Mouse (Mus musculus): Measurements from ENCODE around the gene Sla2. TPM values are rescaled to one million over a fixed set of nuclear protein-coding genes. Genes with fewer than 3 reads are reported as not detected.
"Not testable (repeated sequence)": the region's sequence is repeated elsewhere in the genome, so short reads cannot be mapped to it uniquely, and the experiment has no call there.

Sla2 gene
- polyA plus RNA-seq, 1 experiment = not detected

DNA sequence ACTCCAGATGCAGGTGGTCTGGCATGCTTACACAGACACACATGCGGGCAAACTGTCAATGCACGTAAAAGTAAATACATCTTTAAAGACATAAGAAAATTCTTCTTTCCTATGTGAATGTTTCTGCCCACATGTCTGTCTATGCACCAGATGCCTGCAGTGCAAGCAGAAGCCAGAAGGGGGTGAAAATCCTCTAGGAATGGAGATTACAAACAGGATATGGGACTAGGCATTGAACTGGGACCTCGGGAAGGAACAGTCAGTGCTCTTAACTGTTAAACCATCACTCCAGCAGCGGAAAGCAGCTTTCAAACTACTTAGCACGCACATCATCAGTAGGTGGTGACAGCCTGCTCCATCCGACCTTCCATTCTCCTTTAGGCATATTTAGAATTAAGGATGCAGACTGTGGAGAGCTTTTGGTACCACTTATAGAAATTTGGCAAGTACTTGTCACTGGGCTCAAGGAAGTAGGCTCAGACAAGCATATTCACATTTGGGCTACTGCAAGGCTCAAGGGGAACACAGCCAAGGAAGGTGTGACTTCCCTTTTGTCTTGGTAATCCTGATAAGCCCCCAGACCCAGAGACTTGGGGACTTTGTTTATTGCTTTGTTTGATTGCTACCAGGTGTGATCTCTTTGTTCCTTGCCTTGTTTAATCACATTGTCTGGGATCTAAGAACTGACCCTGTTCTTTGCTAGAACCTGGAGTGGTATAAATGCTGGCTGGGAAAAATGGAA lies 18.2 kb upstream of the Sla2 start:
- WGBS = 42% methylated on average over 6 of the region's 6 CpGs
- Histone ChIP-seq H3K4me3 (ENCODE audit: insufficient read depth, low read depth, low read length) (no peak overlapping the region), H3K27ac (ENCODE audit: insufficient read depth, low read depth, low read length) (no peak overlapping the region), H3K4me1 (ENCODE audit: control insufficient read depth, insufficient read depth, low read length) (peaks cover 3% of the 10 kb centered on the region; the same call in 1 of the 2 replicates)
- no peak for TF ChIP-seq POLR2A (IDR thresholded peaks at IDR 0.05; ENCODE audit: insufficient read depth, low read depth, low read length)
- TF ChIP-seq CTCF (IDR thresholded peaks at IDR 0.05; ENCODE audit: insufficient read depth, low read depth, low read length) = no peak

DNA sequence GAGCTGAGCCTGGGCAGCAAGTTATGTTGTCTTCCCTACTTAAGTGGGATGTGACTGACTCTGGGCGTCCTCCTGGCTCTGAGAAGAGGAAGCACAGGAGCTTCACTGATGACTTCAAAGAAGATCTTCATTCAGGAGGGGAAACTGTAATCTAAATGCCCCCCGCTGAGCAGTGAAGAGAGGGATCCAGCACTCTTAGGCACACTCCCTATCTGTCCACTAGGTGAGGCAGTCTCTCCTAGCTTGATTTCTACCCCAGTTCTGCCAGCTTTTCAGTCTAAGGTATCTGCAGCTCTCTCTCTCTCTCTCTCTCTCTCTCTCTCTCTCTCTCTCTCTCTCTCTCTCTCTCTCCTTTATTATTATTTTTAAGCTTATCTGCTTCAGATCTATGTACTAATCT lies 16.4 kb upstream of the Sla2 start:
- Histone ChIP-seq H3K4me1 (ENCODE audit: control insufficient read depth, insufficient read depth, low read length) (peaks cover 3% of the 10 kb centered on the region; the same call in 1 of the 2 replicates), H3K27ac (ENCODE audit: insufficient read depth, low read depth, low read length) (no peak overlapping the region), H3K4me3 (ENCODE audit: insufficient read depth, low read depth, low read length) (no peak overlapping the region)
- TF ChIP-seq POLR2A (IDR thresholded peaks at IDR 0.05; ENCODE audit: insufficient read depth, low read depth, low read length) (no peak), CTCF (IDR thresholded peaks at IDR 0.05; ENCODE audit: insufficient read depth, low read depth, low read length) (no peak)
- 57% methylated on average over 2 of the region's 2 CpGs for WGBS

DNA sequence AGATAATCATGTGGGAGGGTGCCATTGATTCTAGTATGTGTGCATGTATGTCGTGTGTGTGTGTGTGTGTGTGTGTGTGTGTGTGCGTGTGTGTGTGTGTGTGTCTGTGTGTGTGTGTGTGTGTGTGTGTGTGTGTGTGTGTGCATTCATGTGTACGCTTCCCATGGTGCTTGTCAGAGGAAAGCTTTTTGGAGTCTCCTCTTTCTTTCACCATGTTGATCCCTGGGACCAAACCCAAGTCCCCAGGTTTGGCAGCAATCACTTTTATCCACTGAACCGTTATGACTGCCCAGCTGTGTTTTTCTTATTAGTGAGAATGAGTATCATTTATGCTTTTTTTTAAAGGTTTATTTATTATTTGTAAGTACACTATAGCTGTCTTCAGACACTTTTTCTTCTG lies 15.4 kb upstream of the Sla2 start:
- not testable (repeated sequence) for H3K4me1 ChIP-seq (ENCODE audit: control insufficient read depth, insufficient read depth, low read length); H3K4me3 ChIP-seq (ENCODE audit: insufficient read depth, low read depth, low read length)
- WGBS = 73% methylated on average over 4 of the region's 4 CpGs

DNA sequence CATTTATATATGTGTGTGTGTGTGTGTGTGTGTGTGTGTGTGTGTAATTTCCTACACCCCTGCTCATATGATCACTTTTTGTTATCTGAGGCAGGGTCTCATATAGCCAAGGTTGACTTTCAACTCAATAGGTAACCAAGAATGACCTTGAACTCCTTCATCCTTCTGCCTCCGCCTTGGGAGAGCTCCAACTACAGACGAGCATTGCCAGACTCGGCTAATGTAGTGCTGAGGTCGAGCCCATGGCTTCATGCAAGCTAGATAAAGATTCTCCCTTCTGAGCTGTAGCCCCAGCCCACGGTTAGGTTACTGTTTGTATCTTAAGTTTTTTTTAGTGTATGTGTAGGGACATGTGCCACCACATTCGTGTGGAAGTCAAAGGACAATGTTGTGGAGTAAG lies 14.9 kb upstream of the Sla2 start:
- no peak for TF ChIP-seq POLR2A (IDR thresholded peaks at IDR 0.05; ENCODE audit: insufficient read depth, low read depth, low read length)
- TF ChIP-seq CTCF (IDR thresholded peaks at IDR 0.05; ENCODE audit: insufficient read depth, low read depth, low read length) = no peak
- H3K27ac ChIP-seq (ENCODE audit: insufficient read depth, low read depth, low read length) = no peak overlapping the region

More for the DNA sequence above, 15.4 kb upstream of the Sla2 start:
- not testable (repeated sequence) for H3K27ac ChIP-seq (ENCODE audit: insufficient read depth, low read depth, low read length)

DNA sequence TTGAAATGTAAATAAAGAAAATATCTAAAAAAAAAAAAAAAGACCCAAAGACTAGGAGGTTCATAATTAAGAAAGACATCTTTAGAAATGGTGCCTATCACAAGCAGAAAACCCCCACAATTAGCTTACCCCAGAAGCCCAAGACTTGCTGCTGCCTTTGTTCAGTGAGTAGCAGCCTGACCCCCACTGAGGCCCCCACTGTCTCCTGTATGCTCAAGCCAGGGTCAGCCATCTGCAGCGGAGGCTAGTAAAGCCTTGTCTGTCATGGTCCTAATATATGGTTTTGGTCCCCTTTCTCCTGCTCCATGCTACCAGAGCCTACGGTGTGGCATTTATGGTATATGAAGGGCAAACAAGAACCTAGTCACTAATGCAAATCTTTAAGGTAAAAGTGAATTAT lies 14.4 kb upstream of the Sla2 start:
- 85% methylated on average over 2 of the region's 2 CpGs for WGBS
- no peak overlapping the region for H3K4me3 ChIP-seq (ENCODE audit: insufficient read depth, low read depth, low read length)
- H3K27ac ChIP-seq (ENCODE audit: insufficient read depth, low read depth, low read length) = no peak overlapping the region
- no peak for TF ChIP-seq POLR2A (IDR thresholded peaks at IDR 0.05; ENCODE audit: insufficient read depth, low read depth, low read length)
- TF ChIP-seq CTCF (IDR thresholded peaks at IDR 0.05; ENCODE audit: insufficient read depth, low read depth, low read length) = no peak
- H3K4me1 ChIP-seq (ENCODE audit: control insufficient read depth, insufficient read depth, low read length) = no peaks in the 10 kb centered on the region

More for the DNA sequence above, 14.9 kb upstream of the Sla2 start:
- whole genome bisulfite sequencing = 82% methylated on average over 6 of the region's 6 CpGs
- Histone ChIP-seq H3K4me1 (ENCODE audit: control insufficient read depth, insufficient read depth, low read length) (no peaks in the 10 kb centered on the region), H3K4me3 (ENCODE audit: insufficient read depth, low read depth, low read length) (no peak overlapping the region)

DNA sequence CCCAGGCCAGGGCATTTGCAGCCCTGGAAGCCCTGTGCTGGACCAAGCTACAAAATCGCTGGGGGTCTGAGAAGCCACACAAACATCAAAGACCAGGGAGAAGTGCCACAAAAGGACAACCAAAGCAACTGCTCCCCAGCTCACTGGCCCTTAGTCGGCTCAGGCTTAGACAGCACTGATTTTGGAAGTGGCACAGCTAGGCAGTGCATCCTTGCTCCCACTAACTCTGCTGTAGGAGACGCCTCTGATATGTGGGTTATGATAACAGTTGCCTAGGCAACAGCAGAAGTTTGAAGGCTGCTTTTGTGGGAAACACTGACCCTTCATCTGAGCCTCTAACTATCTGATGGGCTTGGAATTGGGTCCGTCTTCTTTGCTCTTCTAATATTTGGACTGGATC lies 12.2 kb upstream of the Sla2 start:
- no peak for TF ChIP-seq CTCF (IDR thresholded peaks at IDR 0.05; ENCODE audit: insufficient read depth, low read depth, low read length)
- TF ChIP-seq POLR2A (IDR thresholded peaks at IDR 0.05; ENCODE audit: insufficient read depth, low read depth, low read length) = no peak
- H3K4me1 ChIP-seq (ENCODE audit: control insufficient read depth, insufficient read depth, low read length) = 0 out of 2 replicates have a peak, but pooled peaks cover 2% of the 10 kb centered on the region
- H3K27ac ChIP-seq (ENCODE audit: insufficient read depth, low read depth, low read length) = no peak overlapping the region
- H3K4me3 ChIP-seq (ENCODE audit: insufficient read depth, low read depth, low read length) = no peak overlapping the region
- WGBS = 72% methylated on average over 4 of the region's 4 CpGs

DNA sequence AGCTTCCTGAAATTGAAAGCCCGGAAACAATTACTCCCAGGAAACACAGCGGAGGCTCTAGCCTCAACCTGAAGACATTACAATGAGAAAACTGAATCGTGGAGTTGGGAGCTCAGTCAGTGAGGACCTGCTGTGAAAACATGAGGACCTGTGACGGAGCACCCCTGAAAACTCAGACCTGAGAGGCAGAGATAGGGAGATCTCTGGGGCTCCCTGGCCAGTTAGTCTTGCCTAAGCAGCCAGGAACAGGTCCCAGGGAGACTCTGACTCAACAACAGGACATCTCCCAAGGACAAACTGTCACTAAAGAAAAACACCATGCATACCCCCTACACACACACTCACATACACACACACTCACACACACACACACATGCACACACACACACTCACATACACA lies 11.4 kb upstream of the Sla2 start:
- Histone ChIP-seq H3K4me1 (ENCODE audit: control insufficient read depth, insufficient read depth, low read length) (0 out of 2 replicates have a peak, but pooled peaks cover 2% of the 10 kb centered on the region), H3K4me3 (ENCODE audit: insufficient read depth, low read depth, low read length) (no peak overlapping the region), H3K27ac (ENCODE audit: insufficient read depth, low read depth, low read length) (no peak overlapping the region)
- TF ChIP-seq POLR2A (IDR thresholded peaks at IDR 0.05; ENCODE audit: insufficient read depth, low read depth, low read length) (no peak), CTCF (IDR thresholded peaks at IDR 0.05; ENCODE audit: insufficient read depth, low read depth, low read length) (no peak)
- WGBS = 74% methylated on average over 4 of the region's 4 CpGs

DNA sequence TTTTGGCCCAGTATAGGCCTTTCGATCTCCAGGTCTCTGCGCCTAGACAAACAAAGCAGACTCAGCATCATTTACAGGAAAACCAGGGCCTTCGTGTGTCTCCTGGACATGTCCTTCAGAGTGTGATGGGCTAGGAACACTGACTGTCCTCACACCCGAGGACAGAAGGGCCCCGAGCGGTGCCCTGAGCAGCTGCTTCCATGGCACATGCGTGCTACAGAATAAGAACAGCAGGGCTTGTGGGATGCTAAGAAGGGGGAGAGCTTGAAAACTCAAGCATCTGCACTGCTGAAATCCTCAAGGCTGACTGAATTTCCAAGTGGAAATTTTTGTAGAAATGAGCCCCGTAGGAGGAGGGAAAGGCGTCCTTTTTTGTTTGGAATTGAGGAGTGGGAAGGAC lies 10.0 kb upstream of the Sla2 start:
- Histone ChIP-seq H3K4me3 (ENCODE audit: insufficient read depth, low read depth, low read length) (no peak overlapping the region), H3K4me1 (ENCODE audit: control insufficient read depth, insufficient read depth, low read length) (0 out of 2 replicates have a peak, but pooled peaks cover 2% of the 10 kb centered on the region), H3K27ac (ENCODE audit: insufficient read depth, low read depth, low read length) (no peak overlapping the region)
- WGBS = 86% methylated on average over 9 of the region's 9 CpGs
- TF ChIP-seq CTCF (IDR thresholded peaks at IDR 0.05; ENCODE audit: insufficient read depth, low read depth, low read length) = no peak
- no peak for TF ChIP-seq POLR2A (IDR thresholded peaks at IDR 0.05; ENCODE audit: insufficient read depth, low read depth, low read length)

DNA sequence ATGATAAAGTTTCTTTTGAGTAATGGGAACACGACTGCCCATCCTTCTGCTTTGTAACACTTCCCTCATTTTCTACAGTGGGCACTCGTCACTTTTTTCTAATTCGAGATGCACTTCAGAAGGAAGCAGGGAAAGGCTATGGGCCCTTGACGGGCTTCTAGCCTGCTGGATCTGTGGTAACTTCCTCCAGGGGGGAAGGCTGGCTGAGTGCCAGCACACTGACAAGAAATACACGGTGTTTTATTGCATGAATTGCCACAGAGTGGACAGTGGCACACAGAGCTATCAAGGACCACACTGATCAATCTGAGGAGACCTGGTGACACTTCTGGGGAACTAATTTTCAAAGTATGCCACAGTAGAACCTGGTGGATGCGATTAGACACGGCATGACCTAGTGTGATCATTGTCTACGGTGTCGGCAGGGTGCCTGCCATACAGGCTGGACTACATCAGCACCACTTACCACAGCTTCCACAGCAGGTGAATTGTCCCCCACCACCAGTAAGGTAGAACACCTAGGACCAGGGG lies 9.5 kb upstream of the Sla2 start:
- Histone ChIP-seq H3K27ac (ENCODE audit: insufficient read depth, low read depth, low read length) (no peak overlapping the region), H3K4me3 (ENCODE audit: insufficient read depth, low read depth, low read length) (no peak overlapping the region), H3K4me1 (ENCODE audit: control insufficient read depth, insufficient read depth, low read length) (0 out of 2 replicates have a peak, but pooled peaks cover 2% of the 10 kb centered on the region)
- 79% methylated on average over 9 of the region's 9 CpGs for WGBS
- no peak for TF ChIP-seq CTCF (IDR thresholded peaks at IDR 0.05; ENCODE audit: insufficient read depth, low read depth, low read length)
- TF ChIP-seq POLR2A (IDR thresholded peaks at IDR 0.05; ENCODE audit: insufficient read depth, low read depth, low read length) = no peak
